Mouse (Mus musculus): Measurements from ENCODE around the gene Paqr6.
A peak's percentile ranks its signal among the peaks of the same experiment; 100 is the strongest.

DNA sequence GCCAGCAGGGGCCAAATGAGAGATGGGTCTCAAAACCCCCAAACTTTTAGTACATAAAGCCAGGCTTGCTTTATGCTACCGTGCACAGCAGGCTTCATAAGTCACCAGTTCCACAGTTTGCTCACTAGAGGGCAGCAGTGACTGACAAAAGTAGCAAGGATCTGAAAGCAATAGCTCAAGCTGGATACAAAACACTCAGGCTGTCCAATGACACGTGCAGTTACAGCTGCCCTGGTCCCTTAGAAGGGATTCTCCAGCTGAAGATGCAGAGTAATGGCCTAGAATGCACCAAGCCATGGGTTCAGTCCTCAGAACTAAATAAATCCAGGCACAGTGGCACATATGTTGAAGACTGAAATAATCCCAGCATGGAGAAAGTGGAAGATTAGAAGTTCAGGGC, 42.7 kb downstream of the Paqr6 start:
- TF ChIP-seq POLR2A (IDR thresholded peaks at IDR 0.05; ENCODE audit: low read depth, low read length) = no peak
- peak; percentile 78; the same call in 1 of the 2 replicates for TF ChIP-seq CTCF (IDR thresholded peaks at IDR 0.05; ENCODE audit: extremely low read depth, insufficient read depth, insufficient read length, insufficient replicate concordance)
